8 mouse cellular contexts compared by ENCODE assay signal in genomic region chr14:21143406-21144115, GRCm38 (mm10).
DNase-seq lines count a peak whose midpoint lies in the region; ATAC-seq and TF ChIP-seq lines count a peak whose summit lies in the region.

No protein-coding gene starts in this region.

- no peak overlapping the region for H3K9ac ChIP-seq in heart, postnatal 0 days (replicated peaks; ENCODE audit: low read depth, low read length)
- H3K9ac ChIP-seq in embryonic facial prominence, embryonic 13.5 days = no peak overlapping the region

- peak overlapping the region; percentile 43; the same call in 1 of the 2 replicates for H3K27ac ChIP-seq in heart, postnatal 0 days (ENCODE audit: low read depth)
- no peak overlapping the region for H3K27ac ChIP-seq in embryonic facial prominence, embryonic 13.5 days

- H3K4me3 ChIP-seq in heart, postnatal 0 days (ENCODE audit: low read depth, low read length) = no peak overlapping the region
- no peak overlapping the region for H3K4me3 ChIP-seq in embryonic facial prominence, embryonic 13.5 days

- 73% methylated on average over 8 of the region's 8 CpGs for WGBS in heart, postnatal 0 days
- WGBS in embryonic facial prominence, embryonic 13.5 days = 55% methylated on average over 8 of the region's 8 CpGs

- DNase-seq in heart, postnatal 0 days (ENCODE audit: low spot score) = no peak
- DNase-seq in heart, adult 11 months = no peak
- peak; percentile 11 to 13 for DNase-seq in urinary bladder, postnatal 36 days (ENCODE audit: low spot score in 2 of 2)
- no peak for DNase-seq in urinary bladder, postnatal 10 days (ENCODE audit: low spot score)
- DNase-seq in kidney, adult 8-10 months = peak; percentile 12 to 30
- no peak for DNase-seq in neural tube, embryonic 10.5 days (ENCODE audit: extremely low spot score, low spot score)

- H3K9me3 ChIP-seq in heart, postnatal 0 days (replicated peaks; ENCODE audit: control insufficient read depth, low read length) = no peaks in the 10 kb centered on the region
- H3K9me3 ChIP-seq in embryonic facial prominence, embryonic 13.5 days = no peaks in the 10 kb centered on the region

- TF ChIP-seq EP300 in heart, postnatal 0 days (IDR thresholded peaks at IDR 0.05; ENCODE audit: low read depth) = no peak

- no peaks in the 10 kb centered on the region for H3K36me3 ChIP-seq in heart, postnatal 0 days (replicated peaks; ENCODE audit: control insufficient read depth, insufficient read depth, low read length)
- H3K36me3 ChIP-seq in embryonic facial prominence, embryonic 13.5 days = no peaks in the 10 kb centered on the region

- peak; percentile 60 for ATAC-seq in heart, postnatal 0 days (ENCODE audit: insufficient read depth, low read depth)
- ATAC-seq in embryonic facial prominence, embryonic 13.5 days (ENCODE audit: insufficient number of reproducible peaks, insufficient read depth, low FRiP score, low TSS enrichment, low read depth) = 0 out of 2 replicates have a peak, but pooled peaks have one; percentile 48
- ATAC-seq in megakaryocyte-erythroid progenitor cell, adult 5-6 weeks (replicated peaks; ENCODE audit: low FRiP score, low TSS enrichment, poor library complexity, severe bottlenecking) = peak; percentile 61

- H3K4me1 ChIP-seq in heart, postnatal 0 days (ENCODE audit: control insufficient read depth, insufficient read depth) = peaks cover 3% of the 10 kb centered on the region; the same call in 1 of the 2 replicates
- H3K4me1 ChIP-seq in embryonic facial prominence, embryonic 13.5 days = peaks cover 9% of the 10 kb centered on the region

- H3K4me2 ChIP-seq in heart, postnatal 0 days (ENCODE audit: low read depth, low read length) = no peak overlapping the region
- no peak overlapping the region for H3K4me2 ChIP-seq in embryonic facial prominence, embryonic 13.5 days

- H3K27me3 ChIP-seq in heart, postnatal 0 days (ENCODE audit: control insufficient read depth, insufficient read depth, low read length) = no peaks in the 10 kb centered on the region
- H3K27me3 ChIP-seq in embryonic facial prominence, embryonic 13.5 days = no peaks in the 10 kb centered on the region

- peak; percentile 61 for TF ChIP-seq CTCF in heart, postnatal 0 days (IDR thresholded peaks at IDR 0.05; ENCODE audit: low read depth)

Comparison
In these comparisons a context has a peak if more than half of its experiments do, and no peak if none do; other contexts are left out.
1. DNase-seq: peak in urinary bladder, postnatal 36 days (2 of 2) and kidney, adult 8-10 months (2 of 2); none in heart, postnatal 0 days (single experiment), heart, adult 11 months (single experiment), urinary bladder, postnatal 10 days (single experiment) and neural tube, embryonic 10.5 days (single experiment).
2. Peak in every context shown above with its lines, with median percentiles within 50 percentile points of each other: ATAC-seq.